Mouse (Mus musculus) spleen, adult 2 months (tissue): Measurements from ENCODE around the gene Actrt2. TPM values are rescaled to one million over a fixed set of nuclear protein-coding genes. Genes with fewer than 3 reads are reported as not detected.

ENCODE experiments used
- DNase-seq, 2 experiments: peaks; one replicate each; pipeline versions ENCODE4 v3.0.0 to v3.0.0-alpha.2; 2012 to 2021; ENCODE audit warnings: low spot score in 2 of 2, low read depth in 1 of 2
- H3K27ac ChIP-seq: fragments of 200-500 bp; 2 replicates; pipeline ENCODE4 v1.5.1; 2012; ENCODE audit warnings: low read length, inconsistent platforms; ENCODE audit not compliant: insufficient read depth
- H3K27me3 ChIP-seq: fragments of 200-500 bp; 2 replicates; pipeline ENCODE4 v1.6.1; 2012; ENCODE audit warnings: mild to moderate bottlenecking, moderate library complexity, low read length, inconsistent platforms; ENCODE audit not compliant: control insufficient read depth, insufficient read depth
- H3K36me3 ChIP-seq: fragments of 200-500 bp; 2 replicates; pipeline ENCODE4 v1.6.1; 2012; ENCODE audit warnings: mild to moderate bottlenecking, low read length, inconsistent platforms; ENCODE audit not compliant: control insufficient read depth, insufficient read depth
- H3K4me1 ChIP-seq: fragments of 200-500 bp; 2 replicates; pipeline ENCODE4 v1.6.1; 2011; ENCODE audit warnings: inconsistent platforms; ENCODE audit not compliant: control insufficient read depth, insufficient read depth, insufficient read length
- H3K4me3 ChIP-seq: fragments of 200-500 bp; 2 replicates; pipeline ENCODE4 v1.5.1; 2011; ENCODE audit warnings: mild to moderate bottlenecking, inconsistent platforms; ENCODE audit not compliant: insufficient read depth, insufficient read length; ENCODE audit errors: extremely low read depth
- CTCF ChIP-seq: fragments of 200-500 bp; IDR thresholded peaks from 2 replicates; pipeline ENCODE4 v1.5.1; 2011; ENCODE audit warnings: mild to moderate bottlenecking, inconsistent platforms; ENCODE audit not compliant: insufficient read depth, insufficient read length, insufficient replicate concordance; ENCODE audit errors: extremely low read depth
- POLR2A ChIP-seq: fragments of 200-500 bp; IDR thresholded peaks from 2 replicates; pipeline ENCODE4 v1.6.1; 2011; ENCODE audit warnings: low read depth, low read length, inconsistent platforms
- WGBS: fragments of 180-500 bp; shearing (Covaris S2); methylation state at CpG from one replicate; pipeline ENCODE4 v1.1.7; 2018; 5-methylcytosine and 5-hydroxymethylcytosine counted together
- polyA plus RNA-seq: library from polyadenylated mRNA; depleted of rRNA; stranded (reverse); fragments of >200 nt; gene quantifications from 2 replicates; pipeline ENCODE4 v1.2.3, GENCODE M21; 2012

The Actrt2 gene
- polyA plus RNA-seq, 1 experiment, result not detected

DNA sequence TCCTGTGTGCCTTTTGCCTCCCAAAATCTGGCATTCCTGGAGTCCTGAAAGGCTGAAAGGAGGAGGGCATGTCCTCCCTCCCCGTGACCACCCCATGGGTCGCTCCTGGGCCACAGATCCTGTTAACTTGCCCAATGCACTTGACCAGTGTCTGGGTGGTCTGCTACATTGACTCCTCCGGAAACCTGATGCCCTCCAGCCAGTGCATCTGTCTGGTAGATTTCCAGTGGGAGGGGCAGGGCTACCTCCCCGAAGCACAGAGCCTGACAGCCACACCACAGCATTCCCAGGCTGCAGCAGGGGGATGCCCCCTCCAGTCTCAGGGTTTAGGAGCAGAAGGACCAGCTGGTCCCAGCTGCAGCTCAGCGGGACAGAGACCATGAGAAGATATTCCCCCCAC lies 15.2 kb downstream of the Actrt2 start:
- TF ChIP-seq CTCF, result no peak
- TF ChIP-seq POLR2A, result no peak
- WGBS, result 63% methylated on average over 5 of the region's 5 CpGs
- Histone ChIP-seq H3K36me3 (no peaks in the 10 kb centered on the region), H3K27ac (no peak overlapping the region), H3K27me3 (no peaks in the 10 kb centered on the region), H3K4me3 (no peak overlapping the region), H3K4me1 (no peaks in the 10 kb centered on the region)
- DNase-seq, result no peak

- DNase-seq, result no peak
- Histone ChIP-seq H3K27me3 (no peaks in the 10 kb centered on the region), H3K36me3 (no peaks in the 10 kb centered on the region), H3K4me1 (no peaks in the 10 kb centered on the region), H3K27ac (no peak overlapping the region), H3K4me3 (no peak overlapping the region)
- 90% methylated on average over 19 of the region's 19 CpGs for WGBS
- TF ChIP-seq POLR2A (no peak), CTCF (no peak)
Observed at GRCm38 (mm10) chr4:154649083-154649747, 18.5 kb downstream of the Actrt2 start.

DNA sequence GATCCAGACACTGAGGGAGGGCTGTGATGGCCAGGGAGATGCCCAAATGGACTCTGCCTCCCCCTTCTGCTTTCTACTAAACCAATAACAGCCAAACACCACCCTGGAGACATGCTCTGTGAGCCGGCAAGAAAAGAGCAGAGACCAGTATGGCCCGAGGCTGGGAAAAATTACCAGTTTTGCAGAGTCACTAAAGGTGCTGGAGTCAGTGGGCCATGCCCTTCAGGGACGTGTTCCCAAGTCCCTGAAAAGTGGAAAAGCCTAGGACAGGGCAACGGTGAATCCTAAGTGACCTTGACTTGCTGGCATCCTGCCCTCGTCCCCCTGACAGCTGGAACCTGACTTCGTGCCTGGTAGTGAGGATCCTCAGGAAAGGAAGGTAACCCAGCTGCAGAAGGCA lies 25.2 kb downstream of the Actrt2 start:
- H3K27me3 ChIP-seq, result peaks cover 9% of the 10 kb centered on the region
- no peak overlapping the region for H3K4me3 ChIP-seq
- WGBS, result 54% methylated on average over 6 of the region's 6 CpGs
- no peaks in the 10 kb centered on the region for H3K36me3 ChIP-seq
- DNase-seq, result no peak
- no peak overlapping the region for H3K27ac ChIP-seq
- TF ChIP-seq POLR2A (no peak), CTCF (no peak)
- H3K4me1 ChIP-seq, result no peaks in the 10 kb centered on the region

- Histone ChIP-seq H3K27ac (no peak overlapping the region), H3K27me3 (peaks cover 13% of the 10 kb centered on the region)
Observed at GRCm38 (mm10) chr4:154641296-154642110, 26.2 kb downstream of the Actrt2 start.

GRCm38 (mm10) chr4:154640443-154641295 lies 27.0 kb downstream of the Actrt2 start:
- Histone ChIP-seq H3K4me1 (no peaks in the 10 kb centered on the region), H3K4me3 (no peak overlapping the region), H3K27me3 (peaks cover 16% of the 10 kb centered on the region), H3K27ac (no peak overlapping the region), H3K36me3 (no peaks in the 10 kb centered on the region)
- 41% methylated on average over 20 of the region's 20 CpGs for WGBS
- no peak for DNase-seq
- TF ChIP-seq POLR2A, result no peak
- no peak for TF ChIP-seq CTCF

More at GRCm38 (mm10) chr4:154641296-154642110, 26.2 kb downstream of the Actrt2 start:
- WGBS, result 33% methylated on average over 32 of the region's 32 CpGs
- no peaks in the 10 kb centered on the region for H3K36me3 ChIP-seq
- no peak for DNase-seq
- H3K4me3 ChIP-seq, result no peak overlapping the region
- no peak for TF ChIP-seq CTCF
- TF ChIP-seq POLR2A, result no peak
- no peaks in the 10 kb centered on the region for H3K4me1 ChIP-seq

DNA sequence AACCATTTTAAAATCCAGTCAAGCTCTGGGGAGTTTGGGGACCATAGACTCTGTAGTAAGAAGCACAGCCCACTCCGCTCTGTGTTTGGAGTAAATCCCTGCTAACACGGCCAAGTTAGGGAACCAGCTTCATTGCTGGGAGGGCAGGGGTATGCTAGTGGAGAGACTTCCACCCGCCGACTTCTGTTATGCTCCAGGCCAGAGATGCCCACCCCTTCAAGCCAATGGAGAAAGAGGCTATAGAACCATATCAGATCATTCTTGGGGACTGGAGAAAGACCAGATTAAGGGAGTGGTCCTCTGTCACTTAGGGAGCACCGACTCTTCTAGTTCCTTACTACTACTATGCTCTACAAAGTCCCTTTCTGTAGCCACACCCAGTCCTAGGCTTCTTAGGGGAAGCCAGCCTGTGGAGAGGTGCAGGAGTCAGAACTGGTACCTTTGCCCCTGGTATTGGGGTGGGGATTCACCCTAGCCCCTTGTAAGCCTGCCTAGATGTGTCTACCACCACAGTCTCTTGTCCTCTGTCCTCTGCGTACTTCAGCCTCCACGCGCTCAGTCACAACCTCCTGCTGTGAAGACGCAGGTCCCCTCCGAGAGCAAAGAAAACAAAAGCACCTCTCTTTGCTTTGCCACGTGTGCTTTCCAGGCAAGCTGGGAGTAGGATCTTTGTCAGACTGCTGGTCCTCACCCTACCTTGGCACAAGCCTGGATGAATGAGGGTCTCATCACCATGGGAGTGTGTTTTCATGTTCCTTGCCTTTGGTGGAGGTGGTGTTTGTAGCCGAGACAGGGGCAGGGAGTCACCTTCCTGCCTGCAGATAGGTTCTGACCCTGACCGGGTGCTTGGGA lies 27.9 kb downstream of the Actrt2 start:
- 73% methylated on average over 13 of the region's 13 CpGs for WGBS
- no peak for DNase-seq
- peaks cover 2% of the 10 kb centered on the region; the same call in 1 of the 2 replicates for H3K4me1 ChIP-seq
- no peaks in the 10 kb centered on the region for H3K36me3 ChIP-seq
- TF ChIP-seq POLR2A (no peak), CTCF (no peak)
- no peak overlapping the region for H3K4me3 ChIP-seq
- H3K27ac ChIP-seq, result no peak overlapping the region
- H3K27me3 ChIP-seq, result peaks cover 22% of the 10 kb centered on the region
